Comparison of ENCODE assay signal across 13 mouse cellular contexts in the genomic region with DNA sequence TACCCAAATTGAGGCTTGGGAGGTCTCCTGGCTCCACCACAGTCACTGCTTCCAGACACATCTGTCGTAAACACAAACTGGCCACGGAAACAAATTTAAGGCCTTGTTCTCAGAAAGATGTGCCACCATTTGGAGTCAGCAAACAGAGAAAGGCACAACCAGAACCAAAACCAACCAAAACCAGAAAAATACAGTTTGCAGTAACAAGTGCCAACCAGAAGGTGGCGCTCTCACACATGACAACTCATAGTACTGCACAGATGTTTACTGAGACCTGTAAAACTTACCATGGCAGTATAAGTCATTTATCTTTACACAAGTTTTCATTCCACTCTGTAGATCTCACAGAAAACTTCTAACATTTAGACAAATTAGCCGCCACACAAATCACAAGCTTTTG. TPM values are rescaled to one million over a fixed set of nuclear protein-coding genes. Genes with fewer than 3 reads are reported as not detected.
DNase-seq lines count a peak whose midpoint lies in the region; ATAC-seq and TF ChIP-seq lines count a peak whose summit lies in the region.
"Had no signal": no experiment of that assay in that cellular context is flagged by ENCODE, and none has a peak within 500 bp of the region (broad histone marks: within the 10 kb centered on the region; RNA-seq: fewer than 3 reads in every experiment).

No protein-coding gene starts in this region.

- peak; percentile 25 for TF ChIP-seq RAD21 in MEL (IDR thresholded peaks at IDR 0.05; ENCODE audit: low read depth, low read length)

- no peak for DNase-seq in forebrain, postnatal 0 days
- DNase-seq in forebrain, embryonic 10.5 days (ENCODE audit: extremely low spot score, low spot score), result no peak
- DNase-seq in lung, embryonic 14.5 days, result no peak
- no peak for DNase-seq in lung, adult 18-20 months
- peak; percentile 66 for DNase-seq in MEL (ENCODE audit: low read depth, low spot score)
- peak; percentile 28 for DNase-seq in retina, embryonic 14.5 days (ENCODE audit: low spot score)
- DNase-seq in cerebellum, adult 18-20 months, result no peak
- no peak for DNase-seq in heart, embryonic 10.5 days (ENCODE audit: low spot score)
- DNase-seq: heart, adult 11 months; spleen, adult 18-20 months; thymus, adult 2 months had no signal

- peak; percentile 57 for TF ChIP-seq CTCF in forebrain, postnatal 0 days (IDR thresholded peaks at IDR 0.05; ENCODE audit: low read depth)
- peak; percentile 46 for TF ChIP-seq CTCF in lung, embryonic 14.5 days (IDR thresholded peaks at IDR 0.05; ENCODE audit: low read depth)
- peak; percentile 39 to 57 (median 56) for TF ChIP-seq CTCF in MEL (IDR thresholded peaks at IDR 0.05 in 2 of 3, conservative IDR thresholded peaks at IDR 0.05 in 1 of 3; ENCODE audit: control insufficient read depth in 1 of 3, insufficient read depth in 1 of 3, low read depth in 2 of 3, low read length in 3 of 3, poor library complexity in 1 of 3, severe bottlenecking in 1 of 3)

- no peak overlapping the region for H3K4me3 ChIP-seq in forebrain, postnatal 0 days (ENCODE audit: low read depth, low read length)
- H3K4me3 ChIP-seq in forebrain, embryonic 10.5 days, result no peak overlapping the region
- H3K4me3 ChIP-seq in lung, embryonic 14.5 days (ENCODE audit: low read depth, low read length), result no peak overlapping the region
- no peak overlapping the region for H3K4me3 ChIP-seq in MEL (ENCODE audit: control insufficient read depth in 1 of 2, insufficient read depth in 1 of 2, low read depth in 2 of 2, low read length in 2 of 2)
- no peak overlapping the region for H3K4me3 ChIP-seq in heart, embryonic 10.5 days
- H3K4me3 ChIP-seq: kidney, embryonic 15.5 days; limb, embryonic 15.5 days had no signal

- H3K27me3 ChIP-seq in forebrain, postnatal 0 days (ENCODE audit: insufficient read depth, low read length), result no peaks in the 10 kb centered on the region
- H3K27me3 ChIP-seq in forebrain, embryonic 10.5 days (ENCODE audit: poor library complexity, severe bottlenecking), result no peaks in the 10 kb centered on the region
- no peaks in the 10 kb centered on the region for H3K27me3 ChIP-seq in lung, embryonic 14.5 days (ENCODE audit: insufficient read depth, low read length)
- peaks cover 0 to 2% of the 10 kb centered on the region in 2 experiments; a peak in 1 of 4 replicates for H3K27me3 ChIP-seq in MEL (ENCODE audit: control insufficient read depth in 1 of 2, insufficient read depth in 2 of 2, low read length in 2 of 2)
- no peaks in the 10 kb centered on the region; the same call in 1 of the 2 replicates for H3K27me3 ChIP-seq in heart, embryonic 10.5 days (ENCODE audit: insufficient read depth, poor library complexity, severe bottlenecking)
- H3K27me3 ChIP-seq: kidney, embryonic 15.5 days; limb, embryonic 15.5 days had no signal

- no peak overlapping the region for H3K4me2 ChIP-seq in forebrain, postnatal 0 days (ENCODE audit: low read depth)
- no peak overlapping the region for H3K4me2 ChIP-seq in lung, embryonic 14.5 days
- H3K4me2 ChIP-seq: kidney, embryonic 15.5 days; limb, embryonic 15.5 days had no signal

- no peak for ATAC-seq in forebrain, postnatal 0 days
- no peak for ATAC-seq in lung, embryonic 14.5 days (ENCODE audit: insufficient read depth)

- no peak overlapping the region for H3K27ac ChIP-seq in forebrain, postnatal 0 days (ENCODE audit: low read depth, low read length)
- H3K27ac ChIP-seq in forebrain, embryonic 10.5 days, result no peak overlapping the region
- H3K27ac ChIP-seq in lung, embryonic 14.5 days (ENCODE audit: low read depth), result no peak overlapping the region
- H3K27ac ChIP-seq in MEL (ENCODE audit: control insufficient read depth, low read depth, low read length), result no peak overlapping the region
- H3K27ac ChIP-seq in heart, embryonic 10.5 days, result no peak overlapping the region
- H3K27ac ChIP-seq: kidney, embryonic 15.5 days; limb, embryonic 15.5 days had no signal

- no peak; a peak in 1 of 4 replicates for TF ChIP-seq EP300 in MEL (IDR thresholded peaks at IDR 0.05; ENCODE audit: low read depth in 1 of 2, low read length in 2 of 2)

- no peaks in the 10 kb centered on the region for H3K9me3 ChIP-seq in forebrain, postnatal 0 days (ENCODE audit: low read length)
- H3K9me3 ChIP-seq in forebrain, embryonic 10.5 days, result peaks cover 24% of the 10 kb centered on the region
- H3K9me3 ChIP-seq in lung, embryonic 14.5 days (ENCODE audit: low read depth, low read length), result peaks cover 6% of the 10 kb centered on the region; the same call in 1 of the 2 replicates
- H3K9me3 ChIP-seq in MEL (replicated peaks; ENCODE audit: insufficient read depth, low read length), result no peaks in the 10 kb centered on the region
- H3K9me3 ChIP-seq in heart, embryonic 10.5 days, result peaks cover 8% of the 10 kb centered on the region
- H3K9me3 ChIP-seq: limb, embryonic 15.5 days had no signal

- no peaks in the 10 kb centered on the region; the same call in 1 of the 2 replicates for H3K79me2 ChIP-seq in MEL (ENCODE audit: control insufficient read depth, insufficient read depth, low read length, poor library complexity)

- no peak overlapping the region for H3K9ac ChIP-seq in forebrain, postnatal 0 days
- no peak overlapping the region for H3K9ac ChIP-seq in lung, embryonic 14.5 days
- H3K9ac ChIP-seq in MEL (ENCODE audit: control insufficient read depth, low read depth, low read length, poor library complexity, severe bottlenecking), result no peak overlapping the region
- H3K9ac ChIP-seq: kidney, embryonic 15.5 days; limb, embryonic 15.5 days had no signal

- no peaks in the 10 kb centered on the region for H3K36me3 ChIP-seq in forebrain, postnatal 0 days (ENCODE audit: insufficient read depth)
- no peaks in the 10 kb centered on the region for H3K36me3 ChIP-seq in forebrain, embryonic 10.5 days (replicated peaks)
- H3K36me3 ChIP-seq in lung, embryonic 14.5 days (ENCODE audit: insufficient read depth), result no peaks in the 10 kb centered on the region
- H3K36me3 ChIP-seq in MEL (ENCODE audit: control insufficient read depth in 1 of 2, insufficient read depth in 2 of 2, low read length in 2 of 2), result no peaks in the 10 kb centered on the region
- H3K36me3 ChIP-seq in heart, embryonic 10.5 days, result no peaks in the 10 kb centered on the region
- H3K36me3 ChIP-seq: kidney, embryonic 15.5 days; limb, embryonic 15.5 days had no signal

- 59% methylated on average over 4 of the region's 4 CpGs for WGBS in forebrain, postnatal 0 days
- 54% methylated on average over 4 of the region's 4 CpGs for WGBS in forebrain, embryonic 10.5 days
- WGBS in lung, embryonic 14.5 days, result 62% methylated on average over 4 of the region's 4 CpGs
- WGBS in heart, embryonic 10.5 days, result 59% methylated on average over 4 of the region's 4 CpGs

- no peak for TF ChIP-seq POLR2A in MEL (IDR thresholded peaks at IDR 0.05; ENCODE audit: control insufficient read depth in 1 of 2, insufficient read depth in 1 of 2, low read depth in 1 of 2, low read length in 2 of 2, poor library complexity in 1 of 2)

- no peaks in the 10 kb centered on the region for H3K4me1 ChIP-seq in forebrain, postnatal 0 days (ENCODE audit: insufficient read depth)
- H3K4me1 ChIP-seq in forebrain, embryonic 10.5 days, result peaks cover 9% of the 10 kb centered on the region
- H3K4me1 ChIP-seq in lung, embryonic 14.5 days (ENCODE audit: insufficient read depth), result no peaks in the 10 kb centered on the region
- H3K4me1 ChIP-seq in MEL (ENCODE audit: control insufficient read depth in 1 of 2, insufficient read depth in 2 of 2, low read length in 2 of 2), result no peaks in the 10 kb centered on the region
- peaks cover 5% of the 10 kb centered on the region for H3K4me1 ChIP-seq in heart, embryonic 10.5 days

RNA-seq across cellular contexts. Expression of gene Endog, which starts 4.6 kb away (rescaled TPM):
- 31.8 and 37.1 TPM in 2 replicates for total RNA-seq in forebrain, postnatal 0 days (2014; rRNA removed)
- polyA plus RNA-seq in forebrain, postnatal 0 days (2015; fragmentation: Nextera tagmentation; extraction: Ambion mirVana), result 29.0 and 31.1 TPM in 2 replicates
- polyA plus RNA-seq in forebrain, embryonic 10.5 days (2016; fragmentation: Nextera tagmentation; extraction: Ambion mirVana), result 17.1 and 17.9 TPM in 2 replicates
- polyA plus RNA-seq in lung, embryonic 14.5 days (2014; fragmentation: Nextera tagmentation; extraction: Ambion mirVana), result 18.4 and 19.7 TPM in 2 replicates
- total RNA-seq in MEL (2012; rRNA removed), result 27.2 and 27.9 TPM in 2 replicates
- polyA plus RNA-seq in MEL (2012; ENCODE audit: insufficient read depth in 1 of 2, insufficient read length in 2 of 2, low read depth in 1 of 2, low replicate concordance in 2 of 2, missing spikeins in 1 of 2), result 10 to 100 TPM in 1 of 2 experiments, not detected in 1; 19.4 TPM
- 31.3 and 32.5 TPM in 2 replicates for polyA plus RNA-seq in heart, embryonic 10.5 days (2016; fragmentation: Nextera tagmentation; extraction: Ambion mirVana)

RNA-seq across cellular contexts. Expression of gene Spout1, which starts 11.6 kb away (rescaled TPM):
- 36.1 and 40.1 TPM in 2 replicates for total RNA-seq in forebrain, postnatal 0 days (2014; rRNA removed)
- polyA plus RNA-seq in forebrain, postnatal 0 days (2015; fragmentation: Nextera tagmentation; extraction: Ambion mirVana), result 50.3 and 53.5 TPM in 2 replicates
- 92.5 and 96.1 TPM in 2 replicates for polyA plus RNA-seq in forebrain, embryonic 10.5 days (2016; fragmentation: Nextera tagmentation; extraction: Ambion mirVana)
- polyA plus RNA-seq in lung, embryonic 14.5 days (2014; fragmentation: Nextera tagmentation; extraction: Ambion mirVana), result 67.1 and 72.6 TPM in 2 replicates
- 68.0 and 83.6 TPM in 2 replicates for total RNA-seq in MEL (2012; rRNA removed)
- 100 to 1,000 TPM; 103 to 220 TPM for polyA plus RNA-seq in MEL (2012; ENCODE audit: insufficient read depth in 1 of 2, insufficient read length in 2 of 2, low read depth in 1 of 2, low replicate concordance in 2 of 2, missing spikeins in 1 of 2)
- polyA plus RNA-seq in heart, embryonic 10.5 days (2016; fragmentation: Nextera tagmentation; extraction: Ambion mirVana), result 52.1 and 72.0 TPM in 2 replicates

RNA-seq across cellular contexts. Expression of gene Tbc1d13, which starts 33.1 kb away (rescaled TPM):
- 116 and 135 TPM in 2 replicates for total RNA-seq in forebrain, postnatal 0 days (2014; rRNA removed)
- 5.0 and 8.3 TPM in 2 replicates for polyA plus RNA-seq in forebrain, postnatal 0 days (2015; fragmentation: Nextera tagmentation; extraction: Ambion mirVana)
- polyA plus RNA-seq in forebrain, embryonic 10.5 days (2016; fragmentation: Nextera tagmentation; extraction: Ambion mirVana), result 7.8 and 8.6 TPM in 2 replicates
- 10.9 and 12.3 TPM in 2 replicates for polyA plus RNA-seq in lung, embryonic 14.5 days (2014; fragmentation: Nextera tagmentation; extraction: Ambion mirVana)
- 49.1 and 62.4 TPM in 2 replicates for total RNA-seq in MEL (2012; rRNA removed)
- 10 to 100 TPM in 1 of 2 experiments, not detected in 1; 78.5 TPM for polyA plus RNA-seq in MEL (2012; ENCODE audit: insufficient read depth in 1 of 2, insufficient read length in 2 of 2, low read depth in 1 of 2, low replicate concordance in 2 of 2, missing spikeins in 1 of 2)
- polyA plus RNA-seq in heart, embryonic 10.5 days (2016; fragmentation: Nextera tagmentation; extraction: Ambion mirVana), result 3.9 and 6.8 TPM in 2 replicates

RNA-seq across cellular contexts. Expression of gene Kyat1, which starts 39.0 kb away (rescaled TPM):
- 18.3 and 22.6 TPM in 2 replicates for total RNA-seq in forebrain, postnatal 0 days (2014; rRNA removed)
- polyA plus RNA-seq in forebrain, postnatal 0 days (2015; fragmentation: Nextera tagmentation; extraction: Ambion mirVana), result 14.7 and 15.7 TPM in 2 replicates
- polyA plus RNA-seq in forebrain, embryonic 10.5 days (2016; fragmentation: Nextera tagmentation; extraction: Ambion mirVana), result 7.0 and 8.6 TPM in 2 replicates
- 7.6 and 8.7 TPM in 2 replicates for polyA plus RNA-seq in lung, embryonic 14.5 days (2014; fragmentation: Nextera tagmentation; extraction: Ambion mirVana)
- 9.5 and 10.3 TPM in 2 replicates for total RNA-seq in MEL (2012; rRNA removed)
- 10 to 100 TPM in 1 of 2 experiments, not detected in 1; 14.9 TPM for polyA plus RNA-seq in MEL (2012; ENCODE audit: insufficient read depth in 1 of 2, insufficient read length in 2 of 2, low read depth in 1 of 2, low replicate concordance in 2 of 2, missing spikeins in 1 of 2)
- polyA plus RNA-seq in heart, embryonic 10.5 days (2016; fragmentation: Nextera tagmentation; extraction: Ambion mirVana), result 12.8 and 17.2 TPM in 2 replicates

RNA-seq across cellular contexts. Expression of gene Zer1, which starts 42.3 kb away (rescaled TPM):
- 51.9 and 70.2 TPM in 2 replicates for total RNA-seq in forebrain, postnatal 0 days (2014; rRNA removed)
- polyA plus RNA-seq in forebrain, postnatal 0 days (2015; fragmentation: Nextera tagmentation; extraction: Ambion mirVana), result 5.4 and 10.3 TPM in 2 replicates
- polyA plus RNA-seq in forebrain, embryonic 10.5 days (2016; fragmentation: Nextera tagmentation; extraction: Ambion mirVana), result 6.3 and 6.6 TPM in 2 replicates
- polyA plus RNA-seq in lung, embryonic 14.5 days (2014; fragmentation: Nextera tagmentation; extraction: Ambion mirVana), result 8.8 and 8.9 TPM in 2 replicates
- 3.9 and 4.3 TPM in 2 replicates for total RNA-seq in MEL (2012; rRNA removed)
- 10 to 100 TPM in 1 of 2 experiments, not detected in 1; 14.0 TPM for polyA plus RNA-seq in MEL (2012; ENCODE audit: insufficient read depth in 1 of 2, insufficient read length in 2 of 2, low read depth in 1 of 2, low replicate concordance in 2 of 2, missing spikeins in 1 of 2)
- 5.9 and 7.2 TPM in 2 replicates for polyA plus RNA-seq in heart, embryonic 10.5 days (2016; fragmentation: Nextera tagmentation; extraction: Ambion mirVana)

Comparison
In these comparisons a context has a peak if more than half of its experiments do, and no peak if none do; other contexts are left out.
1. DNase-seq: peak in MEL (single experiment) and retina, embryonic 14.5 days (single experiment); none in forebrain, postnatal 0 days (single experiment), forebrain, embryonic 10.5 days (single experiment), lung, embryonic 14.5 days (single experiment), lung, adult 18-20 months (0 of 2), cerebellum, adult 18-20 months (0 of 2) and heart, embryonic 10.5 days (single experiment).
2. Peak in every context shown above with its lines, with median percentiles within 50 percentile points of each other: CTCF ChIP-seq.